Mouse (Mus musculus): ENCODE data around the gene Otulinl.

GRCm38 (mm10) chr15:27609554-27609953 lies 71.8 kb downstream of the Otulinl start:
- TF ChIP-seq POLR2A (IDR thresholded peaks at IDR 0.05; ENCODE audit: borderline replicate concordance, control insufficient read depth, low read depth, low read length) (no peak), CTCF (IDR thresholded peaks at IDR 0.05; ENCODE audit: control insufficient read depth, insufficient read depth, low read length) (no peak)
